Mouse (Mus musculus) left cerebral cortex, adult 9 months (tissue): Measurements from ENCODE around the gene Ncor2.
A peak's percentile ranks its signal among the peaks of the same experiment; 100 is the strongest.

ENCODE experiments used
- DNase-seq, 2 experiments: peaks; one replicate each; pipeline ENCODE4 v3.0.0; 2022; ENCODE audit warnings: low spot score in 2 of 2

Gene Ncor2

DNA sequence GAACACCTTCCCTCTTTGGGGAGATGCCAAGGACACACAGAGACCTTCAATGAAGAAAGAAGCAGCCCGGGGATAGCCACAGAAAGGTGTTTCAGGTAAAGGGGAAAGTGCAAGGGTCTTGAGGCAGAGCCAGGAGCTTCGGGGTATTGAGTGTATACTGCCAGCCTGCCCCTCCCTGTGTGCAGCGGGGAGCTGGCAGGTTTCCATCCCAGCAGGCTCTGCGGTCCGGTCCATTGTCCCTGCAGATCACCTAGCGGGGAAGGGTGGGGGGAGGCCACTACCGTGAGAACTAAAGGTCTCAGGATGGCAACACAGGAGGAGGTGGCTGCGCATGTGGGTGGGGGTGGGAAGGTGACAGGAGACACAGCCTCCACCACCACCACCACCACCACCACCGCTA, 12.6 kb upstream of the Ncor2 start:
- DNase-seq = no peak

- no peak for DNase-seq
Measured at GRCm38 (mm10) chr5:125190105-125190813, 11.2 kb upstream of the Ncor2 start.

GRCm38 (mm10) chr5:125189625-125190024, 10.6 kb upstream of the Ncor2 start:
- DNase-seq = peak in 1 of 2 experiments; percentile 78

GRCm38 (mm10) chr5:125188812-125189598, 10.0 kb upstream of the Ncor2 start:
- peak in 1 of 2 experiments; percentile 59 for DNase-seq

DNA sequence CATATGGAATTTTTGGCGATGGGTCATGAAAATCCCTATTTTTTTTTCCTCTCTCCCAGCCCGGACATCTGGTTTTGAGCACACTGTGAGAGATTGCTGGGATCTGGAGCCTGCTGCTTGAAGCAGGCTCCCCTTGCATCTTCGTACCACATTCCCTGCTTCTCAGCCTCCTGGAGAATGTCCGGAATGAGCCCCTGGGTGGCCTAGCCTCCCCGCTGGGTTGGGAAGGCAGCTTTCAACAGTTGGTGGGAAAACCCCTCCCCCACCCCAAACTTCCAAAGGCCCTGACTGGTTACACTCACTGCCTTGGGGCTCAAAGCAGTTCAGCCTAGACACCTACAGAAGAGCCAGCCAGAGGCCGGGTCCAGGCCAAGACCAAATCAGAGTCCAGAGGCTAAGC, 5.8 kb upstream of the Ncor2 start:
- DNase-seq = no peak

- DNase-seq = peak in 1 of 2 experiments; percentile 67
Measured at GRCm38 (mm10) chr5:125183321-125184003, 4.4 kb upstream of the Ncor2 start.

GRCm38 (mm10) chr5:125180630-125181263, 1.7 kb upstream of the Ncor2 start:
- no peak for DNase-seq

GRCm38 (mm10) chr5:125179735-125180629, 963 bp upstream of the Ncor2 start:
- DNase-seq = no peak

DNA sequence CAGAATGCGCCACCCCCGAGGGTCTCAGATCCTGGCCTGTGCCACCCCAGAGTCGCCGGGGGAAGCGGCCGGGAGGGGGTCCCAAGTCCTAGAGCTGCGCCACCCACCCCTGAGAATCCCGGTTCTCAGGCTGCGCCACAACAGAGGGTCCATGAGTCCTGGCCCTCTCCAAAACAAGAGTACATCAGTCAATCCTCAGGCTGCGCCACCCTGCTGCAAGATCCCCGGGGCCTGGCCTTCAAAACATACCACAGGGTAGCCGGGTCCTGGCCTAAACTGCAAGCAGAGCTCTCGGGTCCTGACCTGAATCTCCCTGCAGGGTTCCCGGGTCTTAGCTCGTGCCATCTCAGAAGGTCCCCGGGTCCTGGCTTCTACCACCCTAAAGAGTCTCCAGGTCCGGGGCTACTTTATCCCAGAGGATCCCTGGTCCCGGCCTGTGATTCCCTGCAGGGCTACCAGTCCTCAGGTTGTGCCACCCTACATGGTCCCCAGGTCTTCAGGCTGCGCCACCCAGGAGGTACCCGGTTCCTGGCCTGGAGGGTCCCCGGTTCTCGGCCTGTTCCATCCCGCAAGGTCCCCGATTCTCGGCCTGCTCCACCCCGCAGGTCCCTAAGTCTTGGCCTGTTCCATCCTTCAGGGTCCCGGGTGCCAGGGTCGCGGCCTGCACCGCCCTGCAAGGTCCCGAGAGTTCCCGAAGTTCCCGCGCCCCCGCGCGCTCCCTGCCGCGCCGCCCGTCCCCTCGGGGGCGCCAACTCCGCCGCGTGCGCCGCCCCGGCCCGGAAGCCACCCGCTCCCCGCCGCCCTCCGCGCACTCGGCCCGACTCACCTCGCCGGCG, 630 bp downstream of the Ncor2 start:
- peak in 1 of 2 experiments; percentile 60 for DNase-seq

GRCm38 (mm10) chr5:125177481-125178134, 1.4 kb downstream of the Ncor2 start:
- peak; percentile 59 to 89 for DNase-seq

DNA sequence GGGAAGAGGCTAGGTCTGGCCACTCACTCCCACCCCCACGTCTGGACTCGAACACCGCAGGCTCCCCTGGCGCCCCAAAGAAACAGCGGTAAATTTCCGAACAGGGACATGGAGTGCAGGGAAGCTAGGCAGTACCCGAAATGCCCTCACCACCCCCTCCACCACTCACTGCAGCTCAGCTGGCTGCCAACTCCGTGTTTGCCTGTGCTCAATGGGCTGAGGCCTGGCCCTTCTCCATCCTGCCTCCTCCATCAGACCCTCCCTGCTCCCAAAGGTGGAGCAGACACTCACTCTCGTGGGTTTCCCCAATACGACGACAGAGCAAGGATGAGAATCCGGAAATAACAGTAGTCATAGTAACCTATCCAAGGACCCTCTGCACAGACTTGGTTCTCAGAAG, 2.2 kb downstream of the Ncor2 start:
- DNase-seq = peak in 1 of 2 experiments; percentile 69

GRCm38 (mm10) chr5:125176370-125176766, 2.7 kb downstream of the Ncor2 start:
- no peak for DNase-seq

DNA sequence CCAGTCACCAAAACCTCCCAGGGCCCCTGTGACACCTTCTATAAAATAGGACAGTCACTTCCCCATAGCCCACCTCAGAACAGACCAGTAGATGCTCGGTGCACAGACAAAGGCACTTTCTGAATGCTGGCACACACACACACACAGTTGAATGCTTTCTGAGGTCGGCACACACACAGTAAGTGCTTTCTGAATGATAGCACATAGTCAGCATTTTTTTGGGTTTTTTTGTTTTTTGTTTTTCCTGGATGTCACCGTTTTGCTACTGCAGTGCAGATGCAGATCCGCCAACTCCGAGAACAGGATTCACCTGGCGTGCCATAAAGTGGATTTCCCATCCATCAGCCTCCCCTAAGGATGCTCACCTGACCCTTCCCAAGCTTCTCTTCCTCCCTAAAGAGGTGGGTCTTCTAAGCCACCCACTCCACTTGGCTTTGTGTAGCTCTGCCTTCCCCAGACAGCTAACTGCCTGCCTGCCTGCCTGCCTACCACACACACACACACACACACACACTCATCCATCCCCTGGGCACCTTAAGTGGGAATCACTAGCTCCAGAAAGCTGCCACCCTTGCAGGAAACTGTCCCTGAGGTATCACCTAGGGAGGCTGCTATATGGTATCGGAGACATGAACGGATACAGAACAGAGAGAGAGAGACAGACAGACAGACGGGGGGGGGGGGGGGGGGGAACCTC, 3.2 kb downstream of the Ncor2 start:
- no peak for DNase-seq

GRCm38 (mm10) chr5:125174726-125175672, 4.0 kb downstream of the Ncor2 start:
- peak in 1 of 2 experiments; percentile 71 for DNase-seq

DNA sequence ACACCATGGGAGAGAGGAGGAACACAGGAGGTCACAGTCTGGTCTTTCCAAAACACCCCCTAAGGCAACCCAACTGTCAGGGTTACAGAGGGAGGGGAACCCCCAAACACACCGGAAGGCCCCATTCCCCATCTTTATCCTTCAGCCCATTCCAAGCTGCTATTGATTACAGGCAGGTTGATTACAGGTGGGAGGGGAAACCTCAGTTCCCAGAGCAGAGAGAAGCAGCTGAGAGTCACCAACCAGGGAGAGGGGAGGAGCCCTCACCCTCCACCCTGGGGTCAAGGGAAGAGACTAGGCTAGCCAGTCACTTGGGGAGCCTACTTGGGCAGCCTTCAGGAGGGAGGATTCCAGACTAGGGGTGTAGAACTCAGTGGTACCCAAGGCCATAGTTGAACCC, 5.2 kb downstream of the Ncor2 start:
- no peak for DNase-seq

- DNase-seq = no peak
Measured at GRCm38 (mm10) chr5:125172831-125173615, 6.0 kb downstream of the Ncor2 start.

GRCm38 (mm10) chr5:125171259-125171658, 7.8 kb downstream of the Ncor2 start:
- no peak for DNase-seq
